Mouse (Mus musculus) R1 (cell line): ENCODE data around the gene Tecrl.

ENCODE experiments used
- DNase-seq: peaks from one replicate; pipeline ENCODE4 v3.0.0-alpha.2; 2018; ENCODE audit warnings: low read depth, low spot score

The Tecrl gene

GRCm38 (mm10) chr5:83354846-83355561 is at the start of gene Tecrl:
Gene Tecrl (minus strand): TSS chr5:83355195.
- DNase-seq, result peak; percentile 4

- DNase-seq, result no peak
Measured at GRCm38 (mm10) chr5:83385021-83385420, 30.0 kb upstream of the Tecrl start.

- DNase-seq, result no peak
Measured at GRCm38 (mm10) chr5:83351615-83352014, 3.4 kb downstream of the Tecrl start.

- no peak for DNase-seq
Measured at GRCm38 (mm10) chr5:83339144-83339543, 15.9 kb downstream of the Tecrl start.

- DNase-seq, result no peak
Measured at GRCm38 (mm10) chr5:83267148-83267776, 87.7 kb downstream of the Tecrl start.

- no peak for DNase-seq
Measured at GRCm38 (mm10) chr5:83260059-83260458, 94.9 kb downstream of the Tecrl start.

GRCm38 (mm10) chr5:83254141-83254540 is 100.9 kb downstream of the Tecrl start:
- DNase-seq, result no peak

GRCm38 (mm10) chr5:83238848-83239452 is 116.0 kb downstream of the Tecrl start:
- no peak for DNase-seq
